Mouse (Mus musculus) mesoderm, embryonic 11.5 days (tissue): ENCODE results near the gene Ptpn18.
"Not testable (repeated sequence)": the region's sequence is repeated elsewhere in the genome, so short reads cannot be mapped to it uniquely, and the experiment has no call there.

Experiments
- DNase-seq: peaks from one replicate; pipeline ENCODE4 v3.0.0-alpha.2; 2012; ENCODE audit warnings: low read depth, low spot score

Ptpn18 gene

DNA sequence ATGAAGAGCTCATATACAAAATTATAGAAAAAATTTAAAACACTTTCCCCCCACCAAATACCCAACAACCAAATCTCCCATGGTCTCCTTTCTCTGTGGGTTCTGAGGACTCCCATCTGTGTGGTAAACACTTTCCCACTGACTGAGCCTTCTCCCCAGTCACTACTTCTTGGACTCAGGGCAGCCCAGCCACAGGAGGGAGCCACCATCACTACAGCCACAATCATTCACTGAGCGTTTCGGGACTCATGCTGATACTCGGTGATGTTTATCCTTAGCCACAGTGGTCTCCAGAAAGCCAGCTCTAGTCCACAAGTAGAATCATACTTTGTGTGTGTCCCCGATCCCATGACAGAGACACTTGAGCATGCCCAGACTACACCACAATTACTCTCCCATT lies 53.5 kb downstream of the Ptpn18 start:
- no peak for DNase-seq

DNA sequence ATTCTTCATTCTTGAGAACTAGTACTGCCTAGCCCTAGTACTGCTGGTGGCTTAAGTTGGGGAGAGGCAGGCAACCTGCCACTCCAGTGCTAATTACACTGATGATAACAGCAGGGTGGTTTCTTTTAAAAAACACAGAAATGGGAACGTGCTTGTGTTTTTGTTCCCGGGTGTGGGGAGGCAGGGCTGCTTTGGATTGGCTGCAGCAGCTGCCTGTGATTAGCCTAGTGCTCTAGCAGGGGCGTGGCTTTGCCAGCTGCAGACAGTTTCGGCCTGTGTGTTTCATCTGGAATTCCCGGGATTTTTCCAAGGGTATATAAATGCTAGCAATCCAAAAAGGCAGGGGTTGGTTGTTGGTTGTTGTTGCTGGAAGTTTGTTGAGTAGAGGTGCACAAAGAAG lies 57.0 kb downstream of the Ptpn18 start:
- DNase-seq: no peak

- DNase-seq: not testable (repeated sequence)
Observed at GRCm38 (mm10) chr1:34517297-34517696, 57.7 kb downstream of the Ptpn18 start.

DNA sequence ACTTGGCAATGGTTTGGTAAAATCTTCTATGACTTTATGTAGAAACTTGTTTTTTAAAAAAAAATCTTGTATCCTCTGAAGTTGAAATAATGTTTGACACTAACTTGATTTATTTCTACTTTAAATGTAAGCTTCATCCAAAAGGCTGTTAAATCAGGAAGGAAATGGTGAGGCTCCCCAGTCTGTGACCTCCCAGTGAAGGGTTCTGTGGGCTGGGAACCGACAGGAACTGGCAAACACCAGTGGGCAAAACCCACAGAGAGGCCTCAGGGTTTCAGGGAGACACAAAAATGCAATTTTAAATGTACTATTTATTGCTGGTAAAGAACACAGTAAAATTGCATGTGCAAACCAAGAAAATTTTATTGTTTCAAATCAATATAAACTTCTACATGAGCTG lies 58.2 kb downstream of the Ptpn18 start:
- DNase-seq: not testable (repeated sequence)

DNA sequence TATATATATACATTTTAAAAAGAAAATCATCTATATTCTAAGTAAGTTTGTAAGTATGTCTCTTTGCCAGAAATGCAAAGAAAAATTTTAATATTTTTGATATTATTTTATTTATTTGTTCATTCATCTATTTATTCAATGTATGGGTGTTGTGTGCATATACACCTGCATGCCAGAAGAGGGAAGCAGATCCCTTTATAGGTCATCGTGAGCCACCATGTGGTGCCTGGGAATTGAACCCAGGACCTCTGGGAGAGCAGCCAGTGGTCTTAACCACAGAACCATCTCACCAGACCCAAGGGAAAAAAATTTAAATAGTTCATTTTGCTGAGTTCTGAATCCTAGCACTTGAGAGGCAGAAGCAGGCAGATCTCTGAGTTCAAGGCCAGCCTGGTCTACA lies 58.7 kb downstream of the Ptpn18 start:
- DNase-seq: no peak

DNA sequence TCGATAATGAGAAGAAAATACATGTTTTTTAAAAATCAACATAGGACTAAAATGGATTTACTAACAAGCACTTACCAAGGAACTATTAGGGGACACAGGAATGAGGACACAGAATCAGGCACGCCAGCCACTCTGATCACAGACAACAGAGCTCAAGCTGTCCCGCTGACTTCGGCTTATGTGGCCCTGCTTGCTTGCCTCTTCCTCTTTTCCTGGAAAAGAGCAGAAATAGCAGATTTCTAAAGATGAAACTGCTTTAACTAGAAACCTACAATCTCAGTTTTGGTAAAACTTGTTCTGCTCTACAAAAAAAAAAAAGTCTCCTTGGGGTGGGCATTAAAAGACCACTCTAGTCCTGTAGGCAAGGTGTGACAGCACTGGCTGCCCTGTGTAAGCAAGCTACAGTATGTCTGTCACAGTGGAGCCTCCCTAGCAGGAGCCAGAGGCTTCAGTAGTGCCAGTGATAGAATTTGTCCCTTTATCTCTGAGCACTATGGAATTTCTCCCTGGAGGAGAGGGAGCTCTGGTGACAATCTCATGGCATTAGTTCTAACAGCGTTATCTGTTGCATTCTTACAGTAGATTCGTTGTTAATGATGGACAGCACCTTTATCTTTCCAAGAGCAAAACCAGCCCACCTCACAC lies 62.8 kb downstream of the Ptpn18 start:
- DNase-seq: no peak

GRCm38 (mm10) chr1:34522850-34523244 lies 63.3 kb downstream of the Ptpn18 start:
- no peak for DNase-seq

- no peak for DNase-seq
Observed at GRCm38 (mm10) chr1:34523647-34524046, 64.1 kb downstream of the Ptpn18 start.
